Mouse (Mus musculus) thymus, adult 2 months (tissue): ENCODE measurements around the gene Ank3.

ENCODE experiments used
- CTCF ChIP-seq: fragments of 200-500 bp; IDR thresholded peaks from 2 replicates; pipeline ENCODE4 v1.5.1; 2012; ENCODE audit warnings: mild to moderate bottlenecking, control low read depth, low read length, moderate library complexity, borderline replicate concordance; ENCODE audit not compliant: control insufficient read depth, poor library complexity, insufficient read depth; ENCODE audit errors: extremely low read depth
- POLR2A ChIP-seq: fragments of 200-500 bp; IDR thresholded peaks from 2 replicates; pipeline ENCODE4 v1.6.1; 2012; ENCODE audit warnings: mild to moderate bottlenecking, low read length, control low read depth, moderate library complexity; ENCODE audit not compliant: control insufficient read depth, poor library complexity, insufficient read depth; ENCODE audit errors: extremely low read depth

DNA sequence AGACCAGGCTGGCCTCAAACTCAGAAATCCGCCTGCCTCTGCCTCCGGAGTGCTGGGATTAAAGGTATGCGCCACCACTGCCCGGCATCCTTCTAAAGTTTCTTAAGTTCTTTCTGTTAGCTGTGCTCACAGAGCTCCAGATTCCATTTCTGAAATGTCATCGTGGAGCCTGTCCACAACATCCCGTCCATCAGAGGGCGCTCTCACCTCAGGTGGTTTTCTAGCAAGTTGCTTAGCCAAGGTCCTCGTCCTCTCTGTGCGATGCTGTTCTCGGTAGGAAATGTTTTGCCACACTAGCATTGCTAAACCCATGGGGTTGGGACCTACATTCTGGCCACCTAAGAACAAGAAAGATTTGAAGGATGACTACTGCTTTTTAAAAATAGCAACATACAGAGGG, 623.1 kb downstream of the Ank3 start:
- TF ChIP-seq POLR2A (no peak), CTCF (peak; percentile 43; the same call in 1 of the 2 replicates)
